In the genomic region with DNA sequence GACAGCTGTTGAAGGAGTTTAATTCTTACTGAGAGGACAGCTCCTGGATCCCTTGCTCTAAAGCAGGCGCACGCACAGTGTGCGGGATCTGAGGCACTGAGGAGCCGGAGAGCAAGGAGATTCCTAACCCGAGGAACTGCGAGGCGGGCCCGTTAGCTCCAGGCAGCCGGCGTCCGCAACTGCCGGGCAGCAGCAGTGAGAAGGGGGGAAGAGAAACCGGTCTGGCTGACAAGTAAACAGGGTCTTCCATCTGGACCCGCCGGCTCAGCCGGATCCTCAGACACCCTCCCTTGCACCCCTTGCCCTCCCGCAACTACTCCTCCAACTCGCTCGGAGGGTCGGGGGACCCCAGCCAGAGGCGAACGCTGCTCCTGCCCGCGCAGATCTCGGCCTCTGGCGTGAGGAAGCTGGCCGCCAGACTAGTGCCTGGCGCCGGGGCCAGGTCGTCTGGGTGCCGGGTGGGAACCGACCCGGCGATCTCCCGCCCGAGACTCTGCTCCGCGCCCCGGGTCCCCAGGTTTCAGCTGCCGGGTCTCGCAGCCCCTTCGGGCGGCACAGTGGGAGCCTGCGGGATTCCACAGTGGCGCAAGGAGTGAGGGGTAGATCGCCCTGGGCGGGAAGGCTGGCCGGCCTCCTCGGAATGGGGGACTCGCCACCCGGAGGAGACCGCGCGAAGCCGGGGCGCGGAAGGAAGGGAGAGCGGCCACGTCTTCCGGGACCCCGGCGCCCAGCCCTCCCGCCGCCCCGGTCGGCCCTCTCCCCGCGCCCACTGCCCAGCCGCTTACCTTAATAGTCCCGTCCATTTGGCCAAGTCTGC, we compare ENCODE assay signal across 8 mouse cellular contexts. TPM values are rescaled to one million over a fixed set of nuclear protein-coding genes. Genes with fewer than 3 reads are reported as not detected.
DNase-seq lines count a peak whose midpoint lies in the region.

No protein-coding gene starts in this region.

- peak; percentile 98 for DNase-seq in heart, adult 11 months
- no peak for DNase-seq in heart, adult 8-10 months (ENCODE audit: low spot score)
- peak; percentile 56 for DNase-seq in adrenal gland, postnatal 14 days
- peak; percentile 27 to 53 for DNase-seq in gastrocnemius, postnatal 36 days
- DNase-seq in kidney, adult 9 months: peak; percentile 24
- DNase-seq in lung, postnatal 36 days: peak; percentile 39
- peak; percentile 48 for DNase-seq in splenic B cell, adult 2 months (ENCODE audit: low read depth, low spot score)
- no peak for DNase-seq in layer of hippocampus, postnatal 25 days (ENCODE audit: extremely low spot score in 1 of 2, low spot score in 1 of 2)

- H3K36me3 ChIP-seq in splenic B cell, adult 2 months (ENCODE audit: control insufficient read depth, insufficient read depth, low read length, poor library complexity, severe bottlenecking): no peaks in the 10 kb centered on the region; the same call in 1 of the 2 replicates

- intact Hi-C loops in gastrocnemius, postnatal 36 days (cut with DNase I): no loop called here

- no peaks in the 10 kb centered on the region for H3K27me3 ChIP-seq in splenic B cell, adult 2 months (ENCODE audit: control insufficient read depth, insufficient read depth, low read length, poor library complexity, severe bottlenecking)

RNA-seq across cellular contexts. Expression of gene Fli1, which starts 2.0 kb away (rescaled TPM):
- 10 to 100 TPM; 18.5 to 30.7 (median 20.8) TPM for total RNA-seq in heart, adult 8-10 months (2022)
- total RNA-seq in adrenal gland, postnatal 14 days (2021): 23.6 and 41.0 TPM in 2 replicates
- total RNA-seq in gastrocnemius, postnatal 36 days (2021): 1 to 10 TPM; 6.8 to 9.1 TPM
- total RNA-seq in layer of hippocampus, postnatal 25 days (2021): 1 to 10 TPM; 4.6 to 5.3 TPM

Comparison
In these comparisons a context has a peak if more than half of its experiments do, and no peak if none do; other contexts are left out.
1. DNase-seq: peak in heart, adult 11 months (single experiment), adrenal gland, postnatal 14 days (single experiment), gastrocnemius, postnatal 36 days (2 of 2), kidney, adult 9 months (single experiment), lung, postnatal 36 days (single experiment) and splenic B cell, adult 2 months (single experiment); none in heart, adult 8-10 months (single experiment) and layer of hippocampus, postnatal 25 days (0 of 2).